Mouse (Mus musculus): ENCODE results near the gene Gnmt. TPM values are rescaled to one million over a fixed set of nuclear protein-coding genes. Genes with fewer than 3 reads are reported as not detected.

Gnmt gene
- total RNA-seq, 1 experiment from 2014 or later = 1.3 TPM

DNA sequence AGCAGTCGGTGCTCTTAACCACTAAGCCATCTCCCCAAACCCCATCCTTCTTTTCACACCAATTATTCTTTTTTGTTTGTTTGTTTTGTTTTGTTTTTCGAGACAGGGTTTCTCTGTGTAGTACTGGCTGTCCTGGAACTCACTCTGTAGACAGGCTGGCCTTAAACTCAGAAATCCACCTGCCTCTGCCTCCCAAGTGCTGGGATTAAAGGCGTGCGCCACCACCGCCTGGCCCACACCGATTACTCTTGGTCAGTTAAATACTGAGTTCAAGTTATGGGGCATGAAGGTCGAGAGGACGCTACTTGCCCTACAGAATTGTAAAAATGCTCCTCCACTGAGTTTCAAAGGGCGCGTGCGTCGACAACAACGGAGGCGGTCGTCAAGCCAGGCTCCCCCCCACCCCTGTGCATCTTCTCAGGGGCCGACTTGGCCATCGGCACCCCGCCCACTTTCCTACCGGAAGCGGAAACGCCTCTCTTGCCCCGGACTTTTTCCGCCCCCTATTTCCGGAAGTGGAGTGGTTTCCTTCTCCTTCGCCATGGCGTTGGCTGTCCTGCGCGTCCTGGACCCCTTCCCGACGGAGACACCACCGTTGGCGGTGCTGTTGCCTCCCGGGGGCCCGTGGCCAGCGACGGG is 17.9 kb downstream of the Gnmt start, which contains the start of gene Pex6:
Gene Pex6 (plus strand): TSS at position 505 of the 639 bp plus-strand sequence.
- ATAC-seq (ENCODE audit: extremely low read depth, insufficient number of reproducible peaks, low FRiP score, poor library complexity, severe bottlenecking) = peak; percentile 96

GRCm38 (mm10) chr17:46706375-46707089 is 22.4 kb downstream of the Gnmt start:
- ATAC-seq (ENCODE audit: extremely low read depth, insufficient number of reproducible peaks, low FRiP score, poor library complexity, severe bottlenecking) = no peak

DNA sequence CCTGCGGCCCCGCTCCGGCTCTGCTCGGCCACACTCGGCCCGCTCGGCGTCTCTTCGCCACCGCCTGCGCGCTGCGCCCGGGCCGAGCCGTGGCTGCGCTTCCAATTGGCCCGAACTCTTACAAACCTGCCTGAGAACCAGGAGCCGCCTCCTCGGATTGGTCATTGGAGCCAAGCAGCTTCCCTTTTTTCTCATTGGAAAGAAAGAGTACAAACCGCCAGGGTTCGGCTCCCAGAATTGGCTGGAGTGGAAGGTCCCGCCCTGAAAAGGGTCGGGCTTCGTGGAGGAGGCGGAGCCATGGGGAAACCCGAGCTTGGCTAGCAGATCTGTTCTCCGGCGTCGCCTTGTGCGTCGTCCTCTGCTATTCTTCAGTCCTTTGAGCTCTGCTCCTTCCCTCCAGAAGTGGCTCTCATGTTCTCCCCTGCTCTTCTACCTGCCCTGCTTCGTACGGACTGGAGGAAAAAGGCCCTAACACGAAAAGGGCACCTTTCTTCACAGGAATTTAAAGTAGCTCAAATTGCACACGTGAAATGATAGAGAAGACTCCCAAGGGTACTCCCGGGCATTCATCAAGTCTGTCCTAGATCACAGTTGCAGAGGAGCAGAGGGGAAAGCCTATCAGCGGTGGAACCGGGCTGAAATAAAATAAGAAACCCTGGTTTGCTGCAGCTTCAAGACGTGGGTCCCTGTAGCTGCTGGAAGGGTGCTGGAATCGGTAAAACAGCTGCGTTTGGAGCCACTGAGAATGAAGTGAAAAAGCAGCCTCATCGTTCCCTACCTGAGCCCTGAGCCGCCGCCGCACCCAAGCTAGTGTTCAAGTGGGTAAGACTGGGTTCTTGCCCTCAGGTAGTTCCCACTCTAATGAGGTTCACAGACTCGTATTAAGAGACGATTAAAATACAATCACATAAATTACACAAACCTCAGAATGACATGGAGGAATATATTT is 23.8 kb downstream of the Gnmt start, which contains the start of gene Ppp2r5d:
Gene Ppp2r5d (minus strand): TSS at position 225 of the 949 bp plus-strand sequence.
- ATAC-seq (ENCODE audit: extremely low read depth, insufficient number of reproducible peaks, low FRiP score, poor library complexity, severe bottlenecking) = peak; percentile 98

- ATAC-seq (ENCODE audit: extremely low read depth, insufficient number of reproducible peaks, low FRiP score, poor library complexity, severe bottlenecking) = no peak
These were observed 24.7 kb downstream of the Gnmt start for GRCm38 (mm10) chr17:46703971-46704886.

- ATAC-seq (ENCODE audit: extremely low read depth, insufficient number of reproducible peaks, low FRiP score, poor library complexity, severe bottlenecking) = no peak
These were observed 26.5 kb downstream of the Gnmt start for GRCm38 (mm10) chr17:46702506-46702905.

- no peak for ATAC-seq (ENCODE audit: extremely low read depth, insufficient number of reproducible peaks, low FRiP score, poor library complexity, severe bottlenecking)
These were observed 26.9 kb downstream of the Gnmt start for GRCm38 (mm10) chr17:46702100-46702499.

GRCm38 (mm10) chr17:46701489-46701888 is 27.5 kb downstream of the Gnmt start:
- no peak for ATAC-seq (ENCODE audit: extremely low read depth, insufficient number of reproducible peaks, low FRiP score, poor library complexity, severe bottlenecking)

DNA sequence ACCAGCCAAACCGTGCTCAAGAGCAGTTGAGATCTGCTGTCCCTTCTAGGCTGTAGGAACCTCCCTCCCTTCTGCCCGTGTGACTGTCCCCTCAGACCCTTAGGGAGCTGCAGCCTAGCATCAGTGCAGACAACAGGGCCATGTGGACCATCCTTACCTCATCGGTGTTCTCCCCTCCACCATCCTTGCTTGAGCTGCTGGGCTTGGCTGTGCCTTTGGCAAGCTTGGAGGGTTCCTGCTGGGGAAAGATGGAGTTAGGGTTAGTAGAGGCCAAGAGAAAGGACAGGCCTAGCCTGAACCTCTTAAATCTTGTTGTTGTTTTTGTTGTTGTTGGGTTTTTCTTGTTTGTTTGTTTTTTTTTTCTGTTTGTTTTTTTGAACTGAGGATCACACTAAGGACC is 29.1 kb downstream of the Gnmt start:
- ATAC-seq (ENCODE audit: extremely low read depth, insufficient number of reproducible peaks, low FRiP score, poor library complexity, severe bottlenecking) = no peak

GRCm38 (mm10) chr17:46699245-46699644 is 29.7 kb downstream of the Gnmt start:
- no peak for ATAC-seq (ENCODE audit: extremely low read depth, insufficient number of reproducible peaks, low FRiP score, poor library complexity, severe bottlenecking)

DNA sequence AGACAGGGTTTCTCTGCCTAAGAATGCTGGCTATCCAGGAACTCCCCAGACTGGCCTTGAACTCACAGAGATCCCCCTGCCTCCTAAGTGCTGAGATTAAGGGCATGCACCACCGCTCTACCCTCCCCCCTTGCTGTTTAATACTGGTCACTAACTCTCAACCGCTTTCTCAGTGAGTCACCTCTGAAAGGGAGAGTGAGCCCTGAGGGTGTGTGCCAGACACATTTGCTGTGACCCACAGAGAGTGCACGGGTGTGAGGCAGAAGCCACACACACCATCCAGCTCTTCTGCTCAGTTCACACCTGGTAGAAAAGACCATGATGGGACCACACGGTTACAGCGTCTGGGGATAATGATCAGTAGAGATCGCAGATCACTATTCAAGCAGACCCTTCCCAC is 30.5 kb downstream of the Gnmt start:
- no peak for ATAC-seq (ENCODE audit: extremely low read depth, insufficient number of reproducible peaks, low FRiP score, poor library complexity, severe bottlenecking)

GRCm38 (mm10) chr17:46694517-46695063 is 34.4 kb downstream of the Gnmt start:
- no peak for ATAC-seq (ENCODE audit: extremely low read depth, insufficient number of reproducible peaks, low FRiP score, poor library complexity, severe bottlenecking)

DNA sequence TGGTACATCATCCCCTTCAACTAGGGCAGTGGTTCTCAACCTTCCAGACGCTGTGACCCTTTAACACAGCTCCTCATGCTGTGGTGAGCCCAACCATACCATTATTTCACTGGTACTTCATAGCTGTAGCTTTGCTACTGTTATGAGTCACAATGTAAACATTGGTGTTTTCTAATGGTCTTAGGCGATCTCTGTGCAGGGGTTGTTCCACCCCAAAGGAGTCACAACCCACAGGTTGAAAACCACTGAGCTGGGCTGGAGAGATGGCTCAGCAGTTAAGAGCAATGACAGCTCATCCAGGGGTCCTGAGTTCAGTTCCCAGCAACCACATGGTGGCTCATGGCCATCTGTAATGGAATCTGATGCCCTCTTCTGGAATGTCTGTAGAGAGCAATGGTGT is 37.6 kb downstream of the Gnmt start:
- no peak for ATAC-seq (ENCODE audit: extremely low read depth, insufficient number of reproducible peaks, low FRiP score, poor library complexity, severe bottlenecking)

GRCm38 (mm10) chr17:46690665-46691064 is 38.3 kb downstream of the Gnmt start:
- no peak for ATAC-seq (ENCODE audit: extremely low read depth, insufficient number of reproducible peaks, low FRiP score, poor library complexity, severe bottlenecking)

DNA sequence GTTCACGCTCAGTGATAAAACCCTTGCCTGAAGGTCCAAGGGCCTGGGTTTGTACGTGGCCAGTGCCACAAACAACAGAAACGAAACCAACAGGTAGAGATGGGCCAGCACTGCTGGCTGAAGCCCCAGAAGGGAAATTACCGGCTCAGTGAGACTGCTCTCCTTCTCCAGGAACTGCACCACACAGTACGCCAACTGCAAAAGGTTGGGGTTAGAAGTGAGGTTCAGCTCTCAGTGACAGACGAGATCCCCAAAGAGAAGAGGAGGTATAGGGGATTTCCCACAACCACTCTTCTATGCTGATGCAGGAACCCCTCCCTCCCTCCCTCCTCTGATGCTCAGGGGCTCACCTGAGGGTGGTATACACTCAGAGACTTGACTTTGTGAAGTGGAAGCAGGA is 43.1 kb downstream of the Gnmt start:
- no peak for ATAC-seq (ENCODE audit: extremely low read depth, insufficient number of reproducible peaks, low FRiP score, poor library complexity, severe bottlenecking)

DNA sequence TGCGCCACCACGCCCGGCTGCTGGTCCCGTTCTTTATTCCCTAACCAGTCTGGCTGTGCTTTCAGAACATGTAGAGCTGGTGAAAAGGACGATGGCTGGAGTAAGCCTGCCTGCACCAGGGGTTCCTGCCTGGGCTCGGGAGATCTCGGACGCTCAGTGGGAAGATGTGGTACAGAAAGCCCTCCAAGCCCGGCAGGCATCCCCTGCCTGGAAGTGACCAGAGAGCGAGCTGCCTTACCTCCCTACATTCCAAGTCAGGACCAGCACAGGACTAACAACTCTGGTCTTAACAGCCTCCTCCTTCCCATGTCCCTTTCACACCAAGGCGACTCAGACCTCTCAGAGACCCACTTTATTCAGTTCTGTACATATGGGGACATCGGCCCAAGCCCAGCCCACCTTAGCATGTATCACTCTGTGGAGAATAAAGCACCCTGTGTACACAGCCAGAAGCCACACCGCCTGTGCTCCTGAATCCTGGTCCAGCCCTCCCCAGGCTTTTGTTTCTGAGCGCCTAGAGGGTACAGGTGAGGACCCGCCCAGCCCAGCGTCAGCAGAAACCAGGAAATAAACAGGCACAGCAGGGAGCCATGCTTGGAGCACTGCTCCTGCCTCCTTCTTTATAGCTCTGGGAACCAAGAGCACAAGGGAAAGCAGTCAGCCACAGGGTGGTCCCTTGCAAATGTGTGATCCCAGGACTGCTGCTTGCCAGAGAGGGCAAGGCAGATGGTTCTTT is 46.1 kb downstream of the Gnmt start:
- no peak for ATAC-seq (ENCODE audit: extremely low read depth, insufficient number of reproducible peaks, low FRiP score, poor library complexity, severe bottlenecking)

- ATAC-seq (ENCODE audit: extremely low read depth, insufficient number of reproducible peaks, low FRiP score, poor library complexity, severe bottlenecking) = no peak
These were observed 47.4 kb downstream of the Gnmt start for GRCm38 (mm10) chr17:46681466-46682118.

DNA sequence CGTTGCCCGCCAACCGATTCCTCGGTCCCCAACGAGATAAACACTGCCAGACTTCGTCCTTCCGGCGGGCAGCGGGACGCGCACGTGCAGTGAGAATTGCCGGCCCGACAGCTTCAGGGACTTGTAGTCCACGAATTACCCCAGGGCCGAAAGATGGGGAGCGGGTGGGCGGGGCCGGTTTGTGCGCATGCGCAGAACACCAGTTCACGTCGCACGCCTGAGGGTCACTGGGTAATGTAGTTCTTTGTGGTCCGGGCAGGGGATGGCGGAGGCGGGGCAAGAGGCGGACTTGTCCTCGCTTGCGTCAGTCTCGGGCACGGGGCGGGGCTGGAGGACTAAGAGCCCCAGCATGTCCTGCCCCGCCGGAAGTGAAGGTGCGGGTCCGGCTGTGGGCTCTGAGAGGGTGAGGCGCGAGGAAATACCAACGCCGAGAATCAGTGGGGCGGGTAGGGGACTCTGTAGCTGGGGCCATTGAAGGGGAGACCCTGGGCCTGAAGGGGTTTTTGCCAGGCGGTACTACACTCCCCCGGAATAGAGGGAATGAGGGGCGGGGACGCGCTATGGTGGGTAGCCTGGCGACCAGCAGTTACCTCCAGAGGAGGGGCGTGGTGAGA is 48.1 kb downstream of the Gnmt start, which contains the start of gene Klhdc3:
Gene Klhdc3 (minus strand): TSS at position 155 of the 614 bp plus-strand sequence.
- peak; percentile 96 for ATAC-seq (ENCODE audit: extremely low read depth, insufficient number of reproducible peaks, low FRiP score, poor library complexity, severe bottlenecking)

Data from neutrophil, adult 5-6 weeks (primary cell).